In the genomic region with DNA sequence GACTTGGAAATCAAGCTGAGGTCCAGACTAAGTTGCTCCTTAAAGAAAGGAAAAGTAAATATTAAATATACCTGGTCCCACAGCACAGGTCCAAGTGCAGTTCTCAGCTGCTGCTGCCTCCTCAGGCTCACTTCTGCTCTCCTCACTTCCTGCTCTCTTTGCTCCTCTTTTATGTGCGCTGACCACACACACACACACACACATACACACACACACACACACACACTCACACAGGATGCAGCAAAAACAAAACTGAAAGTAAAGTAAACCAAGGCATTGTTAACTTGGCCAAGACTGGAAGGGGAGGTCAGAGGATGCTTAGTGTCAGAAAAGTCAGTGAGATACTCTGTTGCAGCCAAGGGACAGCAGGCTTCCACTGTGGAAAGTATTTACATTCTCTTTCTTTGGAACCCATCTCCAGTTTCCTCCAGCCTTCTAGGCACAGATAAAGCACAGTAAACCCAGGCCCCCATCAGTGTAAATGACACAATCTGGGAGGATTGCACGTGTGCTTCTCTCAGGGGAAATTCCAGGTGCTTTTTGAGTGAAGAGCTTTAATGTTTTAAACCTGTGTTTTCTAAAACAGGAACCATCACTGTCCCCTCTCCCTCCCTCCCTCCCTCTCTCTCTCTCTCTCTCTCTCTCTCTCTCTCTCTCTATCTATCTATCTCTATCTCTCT, we compare ENCODE assay signal across 10 mouse cellular contexts. TPM values are rescaled to one million over a fixed set of nuclear protein-coding genes. Genes with fewer than 3 reads are reported as not detected.
DNase-seq lines count a peak whose midpoint lies in the region; ATAC-seq and TF ChIP-seq lines count a peak whose summit lies in the region.
"Not testable (repeated sequence)": the region's sequence is repeated elsewhere in the genome, so short reads cannot be mapped to it uniquely, and the experiment has no call there.
"Had no signal": no experiment of that assay in that cellular context is flagged by ENCODE, and none has a peak within 500 bp of the region (broad histone marks: within the 10 kb centered on the region; RNA-seq: fewer than 3 reads in every experiment).

A gene (minus strand): TSS at position 131 of the 680 bp plus-strand sequence.
A gene (minus strand): TSS at position 132 of the 680 bp plus-strand sequence.
A gene (minus strand): TSS at position 178 of the 680 bp plus-strand sequence.

- H3K4me2 ChIP-seq in kidney, postnatal 0 days (ENCODE audit: low read length); lung, embryonic 14.5 days: not testable (repeated sequence)

- TF ChIP-seq POLR2A in thymus, adult 2 months (IDR thresholded peaks at IDR 0.05; ENCODE audit: control insufficient read depth, extremely low read depth, insufficient read depth, low read length, poor library complexity), result peak; percentile 51; the same call in 1 of the 2 replicates

- H3K4me3 ChIP-seq in kidney, postnatal 0 days (replicated peaks; ENCODE audit: low read depth, low read length); lung, embryonic 14.5 days (ENCODE audit: low read depth, low read length): not testable (repeated sequence)
- H3K4me3 ChIP-seq in thymus, adult 2 months (ENCODE audit: control insufficient read depth, insufficient read depth, low read length), result peak within 1 kb of the TSS; percentile 63

- DNase-seq in B cell, adult 2 months, result peak; percentile 74 to 75
- peak; percentile 26 for DNase-seq in adipocyte (ENCODE audit: low spot score)
- DNase-seq in heart, adult 11 months, result peak; percentile 97
- peak; percentile 32 to 36 for DNase-seq in heart, postnatal 10 days
- DNase-seq in kidney, postnatal 0 days (ENCODE audit: low spot score), result peak; percentile 18
- DNase-seq in lung, embryonic 14.5 days, result peak; percentile 3
- DNase-seq in naive thymus-derived CD4-positive, alpha-beta T cell, adult 2 months (ENCODE audit: low read depth), result peak; percentile 88
- peak; percentile 70 for DNase-seq in thymus, adult 2 months

- not testable (repeated sequence) for H3K4me1 ChIP-seq in kidney, postnatal 0 days (replicated peaks; ENCODE audit: insufficient read depth, low read length); lung, embryonic 14.5 days (ENCODE audit: insufficient read depth)
- peaks cover 19% of the 10 kb centered on the region for H3K4me1 ChIP-seq in thymus, adult 2 months (replicated peaks; ENCODE audit: control insufficient read depth, insufficient read depth, low read length)

- H3K27me3 ChIP-seq in kidney, postnatal 0 days (ENCODE audit: insufficient read depth, low read length); lung, embryonic 14.5 days (ENCODE audit: insufficient read depth, low read length); thymus, adult 2 months (ENCODE audit: control insufficient read depth, insufficient read depth, low read length): not testable (repeated sequence)

- H3K36me3 ChIP-seq in kidney, postnatal 0 days (ENCODE audit: insufficient read depth, low read length); lung, embryonic 14.5 days (ENCODE audit: insufficient read depth): not testable (repeated sequence)
- H3K36me3 ChIP-seq in thymus, adult 2 months (ENCODE audit: control insufficient read depth, insufficient read depth, low read length), result peaks cover 16% of the 10 kb centered on the region

- 12% methylated on average over 2 of the region's 2 CpGs for WGBS in kidney, postnatal 0 days
- 5% methylated on average over 2 of the region's 2 CpGs for WGBS in lung, embryonic 14.5 days
- 0% methylated on average over 2 of the region's 2 CpGs for WGBS in thymus, adult 2 months

- not testable (repeated sequence) for H3K9me3 ChIP-seq in kidney, postnatal 0 days (replicated peaks; ENCODE audit: low read length); lung, embryonic 14.5 days (ENCODE audit: low read depth, low read length)

- intact Hi-C loops in heart, postnatal 10 days (cut with DNase I), result not testable (repeated sequence)

- TF ChIP-seq CTCF in kidney, postnatal 0 days (IDR thresholded peaks at IDR 0.05; ENCODE audit: low read depth); lung, embryonic 14.5 days (IDR thresholded peaks at IDR 0.05; ENCODE audit: low read depth); thymus, adult 2 months (IDR thresholded peaks at IDR 0.05; ENCODE audit: borderline replicate concordance, control insufficient read depth, extremely low read depth, insufficient read depth, low read length, poor library complexity): not testable (repeated sequence)

- H3K27ac ChIP-seq in kidney, postnatal 0 days; lung, embryonic 14.5 days (ENCODE audit: low read depth): not testable (repeated sequence)
- H3K27ac ChIP-seq in thymus, adult 2 months (ENCODE audit: control insufficient read depth, insufficient read depth, low read length), result peak within 1 kb of the TSS; percentile 83

- not testable (repeated sequence) for H3K9ac ChIP-seq in kidney, postnatal 0 days (ENCODE audit: low read depth, low read length); lung, embryonic 14.5 days

- not testable (repeated sequence) for ATAC-seq in kidney, postnatal 0 days (replicated peaks; ENCODE audit: low FRiP score, low read depth)
- peak; percentile 77; the same call in 1 of the 2 replicates for ATAC-seq in lung, embryonic 14.5 days (ENCODE audit: insufficient read depth)

RNA-seq across cellular contexts. Expression of the first gene that starts in this region (rescaled TPM):
- total RNA-seq in heart, postnatal 10 days (2021), result 10 to 100 TPM; 10.2 to 13.1 TPM
- 3.6 and 4.4 TPM in 2 replicates for polyA plus RNA-seq in kidney, postnatal 0 days (2015; fragmentation: Nextera tagmentation; extraction: Ambion mirVana)
- polyA plus RNA-seq in lung, embryonic 14.5 days (2014; fragmentation: Nextera tagmentation; extraction: Ambion mirVana), result 2.6 and 2.7 TPM in 2 replicates
- polyA plus RNA-seq in thymus, adult 2 months (2012; rRNA removed), result 19.9 and 20.6 TPM in 2 replicates

RNA-seq across cellular contexts. Expression of the second gene that starts in this region (rescaled TPM):
- total RNA-seq in heart, postnatal 10 days (2021), result under 1 TPM; 0.26 to 0.40 TPM
- 0.30 and 0.34 TPM in 2 replicates for polyA plus RNA-seq in kidney, postnatal 0 days (2015; fragmentation: Nextera tagmentation; extraction: Ambion mirVana)
- 0.24 and 0.34 TPM in 2 replicates for polyA plus RNA-seq in lung, embryonic 14.5 days (2014; fragmentation: Nextera tagmentation; extraction: Ambion mirVana)
- polyA plus RNA-seq in thymus, adult 2 months (2012; rRNA removed), result 67.9 and 78.9 TPM in 2 replicates
- total RNA-seq: MEL had no signal
- polyA plus RNA-seq: neural tube, embryonic 14.5 days had no signal

RNA-seq across cellular contexts. Expression of the third gene that starts in this region (rescaled TPM):
- 1 to 10 TPM; 6.4 to 6.8 TPM for total RNA-seq in heart, postnatal 10 days (2021)
- 1.3 TPM in 2 replicates for polyA plus RNA-seq in kidney, postnatal 0 days (2015; fragmentation: Nextera tagmentation; extraction: Ambion mirVana)
- polyA plus RNA-seq in lung, embryonic 14.5 days (2014; fragmentation: Nextera tagmentation; extraction: Ambion mirVana), result 0.66 and 1.2 TPM in 2 replicates
- 126 and 130 TPM in 2 replicates for polyA plus RNA-seq in thymus, adult 2 months (2012; rRNA removed)
- total RNA-seq: MEL had no signal

Comparison
In these comparisons a context has a peak if more than half of its experiments do, and no peak if none do; other contexts are left out.
1. RNA of the second gene that starts in this region (polyA plus RNA-seq): 67.9 to 78.9 TPM in thymus, adult 2 months; 0.30 to 0.34 TPM in kidney, postnatal 0 days and 0.24 to 0.34 TPM in lung, embryonic 14.5 days; every median in the first group is over 10 times any median in the second.
2. RNA of the third gene that starts in this region (polyA plus RNA-seq): 126 to 130 TPM in thymus, adult 2 months; 1.3 TPM in kidney, postnatal 0 days and 0.66 to 1.2 TPM in lung, embryonic 14.5 days; every median in the first group is over 10 times any median in the second.
3. DNase-seq: peak in every context shown above with its lines; median percentile 97 in heart, adult 11 months; 88 in naive thymus-derived CD4-positive, alpha-beta T cell, adult 2 months; 74 in B cell, adult 2 months; 70 in thymus, adult 2 months; 34 in heart, postnatal 10 days; 26 in adipocyte; 18 in kidney, postnatal 0 days; 3 in lung, embryonic 14.5 days.